Mouse (Mus musculus) embryonic fibroblast, embryonic 13.5 days (primary cell): ENCODE measurements around the gene Usp15. TPM values are rescaled to one million over a fixed set of nuclear protein-coding genes. Genes with fewer than 3 reads are reported as not detected.

ENCODE experiments used
- H3K27ac ChIP-seq: 2 replicates; pipeline ENCODE4 v1.5.1; 2012; ENCODE audit warnings: low read length, control low read depth, inconsistent platforms; ENCODE audit not compliant: insufficient read depth
- H3K4me1 ChIP-seq: 2 replicates; pipeline ENCODE4 v1.6.1; 2011; ENCODE audit warnings: low read length; ENCODE audit not compliant: control insufficient read depth, insufficient read depth
- H3K4me3 ChIP-seq: 2 replicates; pipeline ENCODE4 v1.5.1; 2011; ENCODE audit warnings: mild to moderate bottlenecking, control low read depth, low read length; ENCODE audit not compliant: insufficient read depth
- CTCF ChIP-seq: IDR thresholded peaks from 2 replicates; pipeline ENCODE4 v1.5.1; 2011; ENCODE audit warnings: mild to moderate bottlenecking, control low read depth, low read length, moderate library complexity, borderline replicate concordance; ENCODE audit not compliant: insufficient read depth
- POLR2A ChIP-seq: IDR thresholded peaks from 2 replicates; pipeline ENCODE4 v1.6.1; 2011; ENCODE audit warnings: low read depth, mild to moderate bottlenecking, control low read depth, low read length, moderate library complexity
- polyA plus RNA-seq: library from polyadenylated mRNA; stranded (reverse); fragments of >200 nt; gene quantifications from 2 replicates; pipeline ENCODE4 v1.2.4, GENCODE M21; 2011; ENCODE audit warnings: low read depth; ENCODE audit not compliant: missing spikeins, insufficient read length

The Usp15 gene
- polyA plus RNA-seq, 1 experiment = 112 TPM

- no peak overlapping the region for H3K4me3 ChIP-seq
- H3K27ac ChIP-seq = no peak overlapping the region
- H3K4me1 ChIP-seq = no peaks in the 10 kb centered on the region
- TF ChIP-seq POLR2A (no peak), CTCF (no peak)
These were observed 107.3 kb downstream of the Usp15 start for GRCm38 (mm10) chr10:123089425-123089930.

GRCm38 (mm10) chr10:123086847-123087246 lies 109.9 kb downstream of the Usp15 start:
- H3K4me1 ChIP-seq = no peaks in the 10 kb centered on the region
- no peak overlapping the region for H3K4me3 ChIP-seq
- no peak for TF ChIP-seq POLR2A
- no peak for TF ChIP-seq CTCF
- no peak overlapping the region for H3K27ac ChIP-seq

DNA sequence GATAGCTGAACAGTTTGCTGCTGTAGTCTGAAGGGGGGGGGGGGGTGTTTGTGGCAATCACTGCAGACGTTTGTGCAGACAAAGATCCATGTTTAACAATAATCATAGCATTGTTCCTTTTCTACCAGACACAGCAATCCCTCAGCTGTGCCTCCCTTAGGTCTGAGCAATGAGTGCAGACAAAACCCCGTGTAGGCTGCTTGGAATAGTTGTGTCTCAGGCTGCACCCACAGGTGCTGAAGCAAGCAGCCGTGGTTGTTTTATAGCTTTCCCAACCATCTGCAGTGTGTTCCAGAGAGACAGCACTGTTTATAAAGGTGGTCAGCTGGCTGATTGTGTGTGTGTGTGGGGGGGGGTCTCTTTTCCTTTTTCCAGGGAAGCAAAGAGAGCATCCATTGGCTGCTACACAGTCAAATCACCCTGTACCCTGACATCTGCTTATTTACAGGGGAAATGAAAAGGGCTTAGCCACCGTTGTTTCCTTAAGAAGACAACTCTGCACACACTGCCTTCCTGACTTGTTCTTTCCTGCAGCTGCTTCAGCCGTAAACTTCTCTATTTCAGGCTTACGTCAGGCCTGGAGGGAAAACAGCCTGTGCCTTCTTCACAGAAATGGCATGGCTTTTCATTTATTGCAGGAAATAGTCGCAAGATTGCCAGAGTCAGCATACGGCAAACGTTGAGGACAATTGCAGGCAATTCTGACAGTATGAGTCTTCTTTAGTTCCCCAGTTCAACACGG lies 111.7 kb downstream of the Usp15 start:
- no peaks in the 10 kb centered on the region for H3K4me1 ChIP-seq
- TF ChIP-seq CTCF (no peak), POLR2A (no peak)
- H3K27ac ChIP-seq = no peak overlapping the region
- H3K4me3 ChIP-seq = no peak overlapping the region

- Histone ChIP-seq H3K4me3 (no peak overlapping the region), H3K4me1 (no peaks in the 10 kb centered on the region), H3K27ac (no peak overlapping the region)
- no peak for TF ChIP-seq CTCF
- TF ChIP-seq POLR2A = no peak
These were observed 112.5 kb downstream of the Usp15 start for GRCm38 (mm10) chr10:123084307-123084706.

DNA sequence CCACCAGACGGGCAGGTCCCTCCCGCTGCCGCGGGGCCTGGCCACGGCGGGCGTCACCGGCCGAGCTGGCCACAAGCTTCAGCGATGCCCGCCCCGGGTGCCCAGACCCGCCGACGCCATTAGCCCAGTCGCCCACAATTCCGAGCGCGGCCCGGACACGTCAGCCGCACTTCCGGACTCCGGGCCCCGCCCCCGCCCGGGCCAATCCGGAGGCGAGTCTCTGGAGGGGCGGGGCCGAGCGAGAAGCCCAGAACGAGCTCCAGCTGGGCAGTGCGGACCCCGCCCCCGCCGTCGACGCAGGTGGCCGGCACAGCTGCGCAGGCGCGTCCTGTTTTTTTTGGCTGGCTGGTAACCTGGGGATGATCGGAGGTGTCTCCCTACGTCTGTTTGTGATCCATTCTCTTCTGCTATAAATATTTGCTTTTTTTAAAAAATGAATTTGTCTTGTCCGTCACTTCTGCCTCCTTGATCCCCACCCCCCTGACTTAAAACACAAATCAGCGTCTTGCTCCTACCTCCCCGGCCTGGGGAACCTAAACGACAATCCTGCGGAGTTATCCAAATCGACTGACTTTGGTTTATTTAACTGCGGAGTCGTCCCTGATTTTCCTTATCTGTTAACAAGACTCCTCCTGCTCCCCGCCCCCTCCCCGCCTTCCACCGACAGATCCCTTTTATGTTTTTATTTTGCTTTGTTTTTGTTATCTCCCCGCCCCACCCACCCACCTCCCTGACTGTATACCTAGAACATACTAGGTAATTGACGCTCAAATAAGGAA lies 120.4 kb downstream of the Usp15 start, which contains the start of gene Mon2:
TSS of gene Mon2 (minus strand) at position 261 of the 779 bp plus-strand sequence.
- no peak within 1 kb of the TSS for H3K27ac ChIP-seq
- H3K4me1 ChIP-seq = no peaks in the 10 kb centered on the region
- peak within 1 kb of the TSS; percentile 81 for H3K4me3 ChIP-seq
- TF ChIP-seq POLR2A = peak; percentile 60
- no peak for TF ChIP-seq CTCF

DNA sequence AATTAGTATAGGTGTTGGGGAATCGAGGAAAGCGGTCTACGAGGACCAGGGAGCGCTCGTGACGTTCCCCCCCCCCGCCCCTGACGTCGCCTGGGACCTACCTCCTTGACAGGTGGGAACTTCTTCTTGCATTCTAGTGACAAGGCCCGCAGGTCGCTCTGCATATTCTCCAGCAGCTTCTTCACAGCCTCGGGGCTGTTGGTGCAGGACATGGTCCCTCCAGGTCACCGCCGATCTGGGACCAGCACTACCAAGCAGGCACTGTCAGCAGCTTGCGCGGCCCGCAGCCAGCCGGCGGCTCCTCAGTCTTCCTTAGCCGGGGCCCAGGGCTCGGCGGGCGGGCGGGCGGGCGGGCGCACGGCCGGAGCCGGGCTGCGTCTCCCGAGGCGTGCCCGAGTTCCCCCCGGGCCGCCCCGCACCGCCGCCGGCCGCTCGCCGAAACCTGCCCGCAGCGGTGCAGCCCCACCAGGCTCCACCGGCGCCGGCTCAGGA lies 121.0 kb downstream of the Usp15 start:
- H3K27ac ChIP-seq = no peak overlapping the region
- TF ChIP-seq CTCF = no peak
- no peak for TF ChIP-seq POLR2A
- peak overlapping the region; percentile 81 for H3K4me3 ChIP-seq
- H3K4me1 ChIP-seq = no peaks in the 10 kb centered on the region

- H3K4me1 ChIP-seq = no peaks in the 10 kb centered on the region
- no peak for TF ChIP-seq POLR2A
- H3K27ac ChIP-seq = no peak overlapping the region
- H3K4me3 ChIP-seq = no peak overlapping the region
These were observed 124.8 kb downstream of the Usp15 start for GRCm38 (mm10) chr10:123071997-123072396.

DNA sequence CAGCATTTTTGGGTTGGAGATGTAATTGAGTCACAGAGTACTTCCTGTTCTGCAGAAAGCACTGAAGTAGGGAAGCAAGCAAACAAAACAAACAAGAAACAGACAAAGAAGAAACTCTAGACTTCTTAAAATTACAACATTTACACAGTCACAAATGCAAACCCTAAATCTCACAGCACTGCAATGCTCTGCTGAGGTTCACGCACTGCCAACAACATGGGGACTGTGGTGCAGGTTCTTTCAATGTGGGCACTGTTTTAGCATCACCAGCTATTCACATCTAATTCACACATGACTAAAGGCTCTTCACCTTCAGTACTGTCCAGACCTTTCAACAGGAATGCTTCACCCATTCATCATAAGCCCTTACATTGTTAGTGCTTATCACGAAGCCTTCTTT lies 133.8 kb downstream of the Usp15 start:
- TF ChIP-seq POLR2A = no peak
- TF ChIP-seq CTCF = no peak
- no peaks in the 10 kb centered on the region for H3K4me1 ChIP-seq
- no peak overlapping the region for H3K27ac ChIP-seq

DNA sequence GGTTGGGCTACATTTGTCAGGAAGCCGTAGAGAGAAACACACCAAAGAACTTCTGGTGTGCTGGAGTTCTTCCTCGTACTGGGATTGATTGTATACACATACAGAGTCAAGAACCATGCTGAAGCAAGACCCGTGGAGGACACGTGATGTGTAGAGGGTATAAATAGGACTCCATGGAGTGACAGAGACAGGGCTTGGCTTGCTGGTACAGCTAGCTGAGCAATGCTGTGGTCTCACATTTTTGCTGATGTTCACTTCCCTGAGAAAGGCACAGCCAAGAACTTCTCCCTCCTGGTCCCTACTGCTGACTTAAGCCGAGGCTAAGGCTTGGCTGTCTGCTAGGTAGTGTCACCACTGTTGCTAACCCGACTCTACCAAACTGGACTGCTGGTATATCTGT lies 136.0 kb downstream of the Usp15 start:
- no peaks in the 10 kb centered on the region for H3K4me1 ChIP-seq
- no peak overlapping the region for H3K4me3 ChIP-seq
- H3K27ac ChIP-seq = no peak overlapping the region
- TF ChIP-seq CTCF = no peak
- TF ChIP-seq POLR2A = no peak

More for the DNA sequence above, 133.8 kb downstream of the Usp15 start:
- H3K4me3 ChIP-seq = no peak overlapping the region

DNA sequence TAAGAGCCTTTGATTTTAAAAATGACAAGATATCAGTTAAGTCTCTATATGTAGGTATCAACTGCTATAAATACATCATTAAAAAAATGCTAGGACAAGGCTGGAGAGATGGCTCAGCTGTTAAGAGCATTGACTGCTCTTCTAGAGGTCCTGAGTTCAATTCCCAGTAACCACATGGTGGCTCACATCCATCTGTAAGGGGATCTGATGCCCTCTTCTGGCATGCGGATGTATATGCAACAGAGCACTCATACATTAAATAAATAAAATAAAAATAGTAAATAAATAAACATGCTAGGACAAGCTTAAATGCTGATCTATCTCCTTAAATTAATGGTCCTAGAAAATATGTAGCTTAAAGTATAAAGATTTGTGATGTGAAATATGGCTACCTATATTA lies 139.7 kb downstream of the Usp15 start:
- H3K27ac ChIP-seq = no peak overlapping the region
- no peak overlapping the region for H3K4me3 ChIP-seq
- 0 out of 2 replicates have a peak, but pooled peaks cover 3% of the 10 kb centered on the region for H3K4me1 ChIP-seq
- TF ChIP-seq POLR2A = no peak
- no peak for TF ChIP-seq CTCF
